Mouse (Mus musculus) heart, postnatal 0 days (tissue): ENCODE measurements around the gene Ankrd44. TPM values are rescaled to one million over a fixed set of nuclear protein-coding genes. Genes with fewer than 3 reads are reported as not detected.

ENCODE experiments used
- ATAC-seq: fragments of 200-750 bp; cut with Nextera tagmentation; 2 replicates; pipeline ENCODE4 v1.8.0; 2017; ENCODE audit warnings: low read depth, moderate number of reproducible peaks, moderate library complexity; ENCODE audit not compliant: insufficient read depth
- DNase-seq: peaks from one replicate; pipeline ENCODE4 v3.0.0-alpha.2; 2016; ENCODE audit warnings: low spot score
- H3K27ac ChIP-seq: fragments of 300-500 bp; sonication (generic); 2 replicates; pipeline ENCODE4 v1.5.1; 2014; ENCODE audit warnings: low read depth, mild to moderate bottlenecking
- H3K27me3 ChIP-seq: fragments of 300-500 bp; sonication (generic); 2 replicates; pipeline ENCODE4 v1.6.1; 2014; ENCODE audit warnings: low read length, mixed read lengths; ENCODE audit not compliant: control insufficient read depth, insufficient read depth
- H3K36me3 ChIP-seq: fragments of 300-500 bp; sonication (generic); replicated peaks from 2 replicates; pipeline ENCODE4 v1.6.1; 2014; ENCODE audit warnings: low read length, mixed read lengths; ENCODE audit not compliant: control insufficient read depth, insufficient read depth
- H3K4me1 ChIP-seq: fragments of 300-500 bp; sonication (generic); 2 replicates; pipeline ENCODE4 v1.6.1; 2014; ENCODE audit warnings: antibody characterized with exemption; ENCODE audit not compliant: control insufficient read depth, insufficient read depth
- H3K4me2 ChIP-seq: fragments of 300-500 bp; sonication (generic); 2 replicates; pipeline ENCODE4 v1.6.1; 2014; ENCODE audit warnings: low read depth, mild to moderate bottlenecking, low read length, moderate library complexity
- H3K4me3 ChIP-seq: fragments of 300-500 bp; sonication (generic); 2 replicates; pipeline ENCODE4 v1.5.1; 2014; ENCODE audit warnings: low read depth, low read length
- H3K9ac ChIP-seq: fragments of 300-500 bp; sonication (generic); replicated peaks from 2 replicates; pipeline ENCODE4 v1.6.1; 2014; ENCODE audit warnings: low read depth, low read length, mixed read lengths
- H3K9me3 ChIP-seq: fragments of 300-500 bp; sonication (generic); replicated peaks from 2 replicates; pipeline ENCODE4 v1.6.1; 2016; ENCODE audit warnings: low read length; ENCODE audit not compliant: control insufficient read depth
- CTCF ChIP-seq: IDR thresholded peaks from 2 replicates; pipeline ENCODE4 v1.5.1; 2016; ENCODE audit warnings: antibody characterized with exemption, control low read depth, low read depth
- EP300 ChIP-seq: IDR thresholded peaks from 2 replicates; pipeline ENCODE4 v1.6.1; 2016; ENCODE audit warnings: antibody characterized with exemption, low read depth
- WGBS: fragments of 180-500 bp; shearing (Covaris S2); extraction: QIAGEN DNeasy Blood & Tissue Kit; methylation state at CpG from one replicate; pipeline ENCODE4 v1.1.7; 2014; 5-methylcytosine and 5-hydroxymethylcytosine counted together
- polyA plus RNA-seq: library from polyadenylated mRNA; unstranded; fragments of >200 nt; fragmentation: Nextera tagmentation; extraction: Ambion mirVana; gene quantifications from 2 replicates; pipeline ENCODE4 v1.2.1, GENCODE M21; 2015
- total RNA-seq: library from RNA; depleted of rRNA; stranded (reverse); fragments of >200 nt; gene quantifications from 2 replicates; pipeline ENCODE4 v1.2.3, GENCODE M21; 2014; ENCODE audit warnings: low replicate concordance

The Ankrd44 gene
- total and polyA plus RNA-seq, 2 experiments from 2014 or later = 3.3 to 9.6 TPM

- 83% methylated on average over 4 of the region's 4 CpGs for WGBS
- no peak for TF ChIP-seq EP300
- no peak for TF ChIP-seq CTCF
- Histone ChIP-seq H3K4me2 (no peak overlapping the region), H3K27ac (no peak overlapping the region), H3K36me3 (no peaks in the 10 kb centered on the region), H3K27me3 (no peaks in the 10 kb centered on the region), H3K9me3 (no peaks in the 10 kb centered on the region), H3K4me3 (no peak overlapping the region), H3K9ac (no peak overlapping the region), H3K4me1 (peaks cover 14% of the 10 kb centered on the region)
- DNase-seq (no peak), ATAC-seq (no peak)
These were observed 6.1 kb downstream of the Ankrd44 start for GRCm38 (mm10) chr1:54920132-54920531.

GRCm38 (mm10) chr1:54916456-54916855, 9.7 kb downstream of the Ankrd44 start:
- H3K27ac ChIP-seq = no peak overlapping the region
- no peaks in the 10 kb centered on the region for H3K27me3 ChIP-seq
- 71% methylated on average over 4 of the region's 4 CpGs for WGBS
- H3K4me1 ChIP-seq = peaks cover 14% of the 10 kb centered on the region
- no peaks in the 10 kb centered on the region for H3K36me3 ChIP-seq
- no peak overlapping the region for H3K4me2 ChIP-seq
- TF ChIP-seq CTCF (no peak), EP300 (no peak)
- no peaks in the 10 kb centered on the region for H3K9me3 ChIP-seq
- DNase-seq (no peak), ATAC-seq (no peak)
- H3K4me3 ChIP-seq = no peak overlapping the region
- no peak overlapping the region for H3K9ac ChIP-seq

- Histone ChIP-seq H3K27me3 (no peaks in the 10 kb centered on the region), H3K4me1 (peaks cover 27% of the 10 kb centered on the region), H3K4me2 (0 out of 2 replicates have a peak overlapping the region, but pooled peaks have one; percentile 3), H3K27ac (peak overlapping the region; percentile 51; the same call in 1 of the 2 replicates), H3K4me3 (no peak overlapping the region), H3K9ac (no peak overlapping the region), H3K9me3 (no peaks in the 10 kb centered on the region), H3K36me3 (no peaks in the 10 kb centered on the region)
- ATAC-seq (no peak), DNase-seq (no peak)
- 46% methylated on average over 9 of the region's 9 CpGs for WGBS
- TF ChIP-seq EP300 = no peak
- TF ChIP-seq CTCF = no peak
These were observed 11.8 kb downstream of the Ankrd44 start for GRCm38 (mm10) chr1:54914387-54914786.

- Histone ChIP-seq H3K9me3 (no peaks in the 10 kb centered on the region), H3K9ac (no peak overlapping the region), H3K4me2 (no peak overlapping the region), H3K27ac (no peak overlapping the region; the same call in 1 of the 2 replicates), H3K27me3 (no peaks in the 10 kb centered on the region), H3K4me1 (peaks cover 27% of the 10 kb centered on the region), H3K36me3 (no peaks in the 10 kb centered on the region), H3K4me3 (no peak overlapping the region)
- TF ChIP-seq CTCF (no peak), EP300 (no peak)
- DNase-seq (no peak), ATAC-seq (no peak)
- 82% methylated on average over 3 of the region's 3 CpGs for WGBS
These were observed 12.8 kb downstream of the Ankrd44 start for GRCm38 (mm10) chr1:54913379-54913873.

- DNase-seq = no peak
- Histone ChIP-seq H3K4me1 (peaks cover 27% of the 10 kb centered on the region), H3K36me3 (no peaks in the 10 kb centered on the region), H3K27ac (no peak overlapping the region; the same call in 1 of the 2 replicates), H3K27me3 (no peaks in the 10 kb centered on the region), H3K9me3 (no peaks in the 10 kb centered on the region), H3K9ac (no peak overlapping the region), H3K4me3 (no peak overlapping the region), H3K4me2 (no peak overlapping the region)
- ATAC-seq = no peak
- TF ChIP-seq EP300 (no peak), CTCF (peak; percentile 17; the same call in 1 of the 2 replicates)
These were observed 13.2 kb downstream of the Ankrd44 start for GRCm38 (mm10) chr1:54913063-54913335.

- Histone ChIP-seq H3K36me3 (no peaks in the 10 kb centered on the region), H3K4me1 (peaks cover 27% of the 10 kb centered on the region), H3K4me3 (0 out of 2 replicates have a peak overlapping the region, but pooled peaks have one; percentile 13), H3K27ac (peak overlapping the region; percentile 51; the same call in 1 of the 2 replicates), H3K9me3 (no peaks in the 10 kb centered on the region), H3K9ac (no peak overlapping the region), H3K27me3 (no peaks in the 10 kb centered on the region), H3K4me2 (peak overlapping the region; percentile 53)
- TF ChIP-seq CTCF = no peak
- TF ChIP-seq EP300 = no peak
- peak; percentile 86 for ATAC-seq
- DNase-seq = peak; percentile 71
- WGBS = 20% methylated on average over 7 of the region's 7 CpGs
These were observed 13.7 kb downstream of the Ankrd44 start for GRCm38 (mm10) chr1:54912290-54913062.
